Mouse (Mus musculus): Measurements from ENCODE around the gene Sde2. TPM values are rescaled to one million over a fixed set of nuclear protein-coding genes. Genes with fewer than 3 reads are reported as not detected.

Sde2 gene
- polyA plus RNA-seq, 1 experiment from 2014 or later, result 35.2 TPM

GRCm38 (mm10) chr1:180813409-180813884 lies 37.5 kb upstream of the Sde2 start:
- no peaks in the 10 kb centered on the region for H3K9me3 ChIP-seq (ENCODE audit: control insufficient read depth, low read depth, low read length)
- peak overlapping the region; percentile 99 for H3K9ac ChIP-seq (replicated peaks; ENCODE audit: low read depth, low read length)
- peak overlapping the region; percentile 75 for H3K4me3 ChIP-seq (ENCODE audit: low read depth, low read length)
- peaks cover 22% of the 10 kb centered on the region for H3K36me3 ChIP-seq (ENCODE audit: control insufficient read depth, insufficient read depth, low read length)
- WGBS, result under 1% methylated on average over 61 of the region's 65 CpGs
- peak overlapping the region; percentile 100 for H3K27ac ChIP-seq (ENCODE audit: low read length)
- no peaks in the 10 kb centered on the region for H3K27me3 ChIP-seq (ENCODE audit: control insufficient read depth, insufficient read depth, low read length)
- peak overlapping the region; percentile 64; the same call in 1 of the 2 replicates for H3K4me2 ChIP-seq (replicated peaks; ENCODE audit: low read depth, low read length)
- peaks cover 9% of the 10 kb centered on the region; the same call in 1 of the 2 replicates for H3K4me1 ChIP-seq (ENCODE audit: control insufficient read depth, insufficient read depth, low read length)
- peak; percentile 94 for ATAC-seq (ENCODE audit: insufficient number of reproducible peaks, insufficient read depth, low FRiP score, low read depth)

GRCm38 (mm10) chr1:180813885-180814740 lies 36.8 kb upstream of the Sde2 start, which contains the start of gene H3f3a:
Gene H3f3a, minus strand, starts transcription at chr1:180813943.
- H3K9me3 ChIP-seq (ENCODE audit: control insufficient read depth, low read depth, low read length), result no peaks in the 10 kb centered on the region
- peaks cover 9% of the 10 kb centered on the region; the same call in 1 of the 2 replicates for H3K4me1 ChIP-seq (ENCODE audit: control insufficient read depth, insufficient read depth, low read length)
- peak within 1 kb of the TSS; percentile 99 for H3K9ac ChIP-seq (replicated peaks; ENCODE audit: low read depth, low read length)
- WGBS, result 2% methylated on average over 61 of the region's 69 CpGs
- peak within 1 kb of the TSS; percentile 75 for H3K4me3 ChIP-seq (ENCODE audit: low read depth, low read length)
- peak within 1 kb of the TSS; percentile 64 for H3K4me2 ChIP-seq (replicated peaks; ENCODE audit: low read depth, low read length)
- H3K36me3 ChIP-seq (ENCODE audit: control insufficient read depth, insufficient read depth, low read length), result peaks cover 16% of the 10 kb centered on the region
- H3K27me3 ChIP-seq (ENCODE audit: control insufficient read depth, insufficient read depth, low read length), result no peaks in the 10 kb centered on the region
- ATAC-seq (ENCODE audit: insufficient number of reproducible peaks, insufficient read depth, low FRiP score, low read depth), result peak; percentile 77
- H3K27ac ChIP-seq (ENCODE audit: low read length), result peak within 1 kb of the TSS; percentile 100

- no peaks in the 10 kb centered on the region for H3K27me3 ChIP-seq (ENCODE audit: control insufficient read depth, insufficient read depth, low read length)
- H3K9ac ChIP-seq (replicated peaks; ENCODE audit: low read depth, low read length), result no peak overlapping the region
- no peak overlapping the region for H3K4me2 ChIP-seq (replicated peaks; ENCODE audit: low read depth, low read length)
- no peak for ATAC-seq (ENCODE audit: insufficient number of reproducible peaks, insufficient read depth, low FRiP score, low read depth)
- peaks cover 8% of the 10 kb centered on the region; the same call in 1 of the 2 replicates for H3K4me1 ChIP-seq (ENCODE audit: control insufficient read depth, insufficient read depth, low read length)
- no peak overlapping the region for H3K4me3 ChIP-seq (ENCODE audit: low read depth, low read length)
- H3K9me3 ChIP-seq (ENCODE audit: control insufficient read depth, low read depth, low read length), result no peaks in the 10 kb centered on the region
- H3K36me3 ChIP-seq (ENCODE audit: control insufficient read depth, insufficient read depth, low read length), result peaks cover 4% of the 10 kb centered on the region; the same call in 1 of the 2 replicates
- H3K27ac ChIP-seq (ENCODE audit: low read length), result no peak overlapping the region
- WGBS, result 69% methylated on average over 12 of the region's 12 CpGs
These were observed 35.4 kb upstream of the Sde2 start for GRCm38 (mm10) chr1:180815371-180816024.

GRCm38 (mm10) chr1:180818000-180818399 lies 32.9 kb upstream of the Sde2 start:
- H3K9ac ChIP-seq (replicated peaks; ENCODE audit: low read depth, low read length), result no peak overlapping the region
- WGBS, result 62% methylated on average over 2 of the region's 2 CpGs
- peak; percentile 17; the same call in 1 of the 2 replicates for ATAC-seq (ENCODE audit: insufficient number of reproducible peaks, insufficient read depth, low FRiP score, low read depth)

GRCm38 (mm10) chr1:180821101-180821500 lies 29.8 kb upstream of the Sde2 start:
- Histone ChIP-seq H3K27me3 (ENCODE audit: control insufficient read depth, insufficient read depth, low read length) (no peaks in the 10 kb centered on the region), H3K36me3 (ENCODE audit: control insufficient read depth, insufficient read depth, low read length) (no peaks in the 10 kb centered on the region), H3K27ac (ENCODE audit: low read length) (no peak overlapping the region), H3K9ac (replicated peaks; ENCODE audit: low read depth, low read length) (no peak overlapping the region), H3K4me1 (ENCODE audit: control insufficient read depth, insufficient read depth, low read length) (no peaks in the 10 kb centered on the region), H3K4me3 (ENCODE audit: low read depth, low read length) (no peak overlapping the region), H3K4me2 (replicated peaks; ENCODE audit: low read depth, low read length) (no peak overlapping the region), H3K9me3 (ENCODE audit: control insufficient read depth, low read depth, low read length) (no peaks in the 10 kb centered on the region)
- 83% methylated on average over 6 of the region's 6 CpGs for WGBS
- ATAC-seq (ENCODE audit: insufficient number of reproducible peaks, insufficient read depth, low FRiP score, low read depth), result peak; percentile 70; the same call in 1 of the 2 replicates

More at GRCm38 (mm10) chr1:180818000-180818399, 32.9 kb upstream of the Sde2 start:
- Histone ChIP-seq H3K4me2 (replicated peaks; ENCODE audit: low read depth, low read length) (no peak overlapping the region), H3K27me3 (ENCODE audit: control insufficient read depth, insufficient read depth, low read length) (no peaks in the 10 kb centered on the region), H3K4me3 (ENCODE audit: low read depth, low read length) (no peak overlapping the region), H3K4me1 (ENCODE audit: control insufficient read depth, insufficient read depth, low read length) (peaks cover 5% of the 10 kb centered on the region; the same call in 1 of the 2 replicates), H3K27ac (ENCODE audit: low read length) (no peak overlapping the region), H3K9me3 (ENCODE audit: control insufficient read depth, low read depth, low read length) (no peaks in the 10 kb centered on the region), H3K36me3 (ENCODE audit: control insufficient read depth, insufficient read depth, low read length) (no peaks in the 10 kb centered on the region)

GRCm38 (mm10) chr1:180822276-180822675 lies 28.7 kb upstream of the Sde2 start:
- Histone ChIP-seq H3K9me3 (ENCODE audit: control insufficient read depth, low read depth, low read length) (no peaks in the 10 kb centered on the region), H3K27me3 (ENCODE audit: control insufficient read depth, insufficient read depth, low read length) (no peaks in the 10 kb centered on the region), H3K4me2 (replicated peaks; ENCODE audit: low read depth, low read length) (no peak overlapping the region), H3K27ac (ENCODE audit: low read length) (no peak overlapping the region), H3K4me1 (ENCODE audit: control insufficient read depth, insufficient read depth, low read length) (no peaks in the 10 kb centered on the region), H3K36me3 (ENCODE audit: control insufficient read depth, insufficient read depth, low read length) (no peaks in the 10 kb centered on the region), H3K9ac (replicated peaks; ENCODE audit: low read depth, low read length) (no peak overlapping the region), H3K4me3 (ENCODE audit: low read depth, low read length) (no peak overlapping the region)
- WGBS, result 86% methylated on average over 5 of the region's 5 CpGs
- no peak for ATAC-seq (ENCODE audit: insufficient number of reproducible peaks, insufficient read depth, low FRiP score, low read depth)

- Histone ChIP-seq H3K27me3 (ENCODE audit: control insufficient read depth, insufficient read depth, low read length) (no peaks in the 10 kb centered on the region), H3K4me2 (replicated peaks; ENCODE audit: low read depth, low read length) (no peak overlapping the region), H3K27ac (ENCODE audit: low read length) (no peak overlapping the region), H3K9ac (replicated peaks; ENCODE audit: low read depth, low read length) (no peak overlapping the region), H3K4me3 (ENCODE audit: low read depth, low read length) (no peak overlapping the region), H3K9me3 (ENCODE audit: control insufficient read depth, low read depth, low read length) (no peaks in the 10 kb centered on the region), H3K4me1 (ENCODE audit: control insufficient read depth, insufficient read depth, low read length) (no peaks in the 10 kb centered on the region), H3K36me3 (ENCODE audit: control insufficient read depth, insufficient read depth, low read length) (no peaks in the 10 kb centered on the region)
- WGBS, result 80% methylated on average over 3 of the region's 3 CpGs
- ATAC-seq (ENCODE audit: insufficient number of reproducible peaks, insufficient read depth, low FRiP score, low read depth), result no peak
These were observed 27.2 kb upstream of the Sde2 start for GRCm38 (mm10) chr1:180823716-180824115.

- Histone ChIP-seq H3K9ac (replicated peaks; ENCODE audit: low read depth, low read length) (no peak overlapping the region), H3K4me2 (replicated peaks; ENCODE audit: low read depth, low read length) (no peak overlapping the region), H3K4me1 (ENCODE audit: control insufficient read depth, insufficient read depth, low read length) (no peaks in the 10 kb centered on the region), H3K4me3 (ENCODE audit: low read depth, low read length) (no peak overlapping the region), H3K36me3 (ENCODE audit: control insufficient read depth, insufficient read depth, low read length) (no peaks in the 10 kb centered on the region), H3K27me3 (ENCODE audit: control insufficient read depth, insufficient read depth, low read length) (no peaks in the 10 kb centered on the region), H3K9me3 (ENCODE audit: control insufficient read depth, low read depth, low read length) (no peaks in the 10 kb centered on the region), H3K27ac (ENCODE audit: low read length) (no peak overlapping the region)
- WGBS, result 69% methylated on average over 3 of the region's 3 CpGs
- no peak for ATAC-seq (ENCODE audit: insufficient number of reproducible peaks, insufficient read depth, low FRiP score, low read depth)
These were observed 26.2 kb upstream of the Sde2 start for GRCm38 (mm10) chr1:180824721-180825120.
